Mouse (Mus musculus): ENCODE measurements around the gene Vsir.
A peak's percentile ranks its signal among the peaks of the same experiment; 100 is the strongest.

The Vsir gene

GRCm38 (mm10) chr10:60353241-60354002 lies 6.8 kb downstream of the Vsir start:
- no peak for DNase-seq (ENCODE audit: extremely low spot score)

GRCm38 (mm10) chr10:60354003-60354325 lies 7.3 kb downstream of the Vsir start:
- DNase-seq (ENCODE audit: extremely low spot score), result no peak

- no peak for DNase-seq (ENCODE audit: extremely low spot score)
These were observed 8.4 kb downstream of the Vsir start for GRCm38 (mm10) chr10:60354881-60355677.

GRCm38 (mm10) chr10:60357441-60357840 lies 10.8 kb downstream of the Vsir start:
- DNase-seq (ENCODE audit: extremely low spot score), result no peak

GRCm38 (mm10) chr10:60357901-60358300 lies 11.2 kb downstream of the Vsir start:
- DNase-seq (ENCODE audit: extremely low spot score), result no peak

- no peak for DNase-seq (ENCODE audit: extremely low spot score)
These were observed 12.1 kb downstream of the Vsir start for GRCm38 (mm10) chr10:60358776-60359175.

- DNase-seq (ENCODE audit: extremely low spot score), result no peak
These were observed 15.1 kb downstream of the Vsir start for GRCm38 (mm10) chr10:60361615-60362309.

- no peak for DNase-seq (ENCODE audit: extremely low spot score)
These were observed 15.6 kb downstream of the Vsir start for GRCm38 (mm10) chr10:60362310-60362628.

GRCm38 (mm10) chr10:60363426-60363825 lies 16.8 kb downstream of the Vsir start:
- DNase-seq (ENCODE audit: extremely low spot score), result no peak

GRCm38 (mm10) chr10:60367145-60367544 lies 20.5 kb downstream of the Vsir start:
- no peak for DNase-seq (ENCODE audit: extremely low spot score)

GRCm38 (mm10) chr10:60367904-60368303 lies 21.3 kb downstream of the Vsir start:
- DNase-seq (ENCODE audit: extremely low spot score), result no peak

- no peak for DNase-seq (ENCODE audit: extremely low spot score)
These were observed 22.8 kb downstream of the Vsir start for GRCm38 (mm10) chr10:60369405-60369804.

GRCm38 (mm10) chr10:60370098-60370497 lies 23.4 kb downstream of the Vsir start:
- DNase-seq (ENCODE audit: extremely low spot score), result no peak

- DNase-seq (ENCODE audit: extremely low spot score), result no peak
These were observed 24.0 kb downstream of the Vsir start for GRCm38 (mm10) chr10:60370601-60371061.

- DNase-seq (ENCODE audit: extremely low spot score), result no peak
These were observed 25.1 kb downstream of the Vsir start for GRCm38 (mm10) chr10:60371596-60372386.

- no peak for DNase-seq (ENCODE audit: extremely low spot score)
These were observed 26.9 kb downstream of the Vsir start for GRCm38 (mm10) chr10:60373543-60373936.

- DNase-seq (ENCODE audit: extremely low spot score), result peak; percentile 48
These were observed 27.4 kb downstream of the Vsir start for GRCm38 (mm10) chr10:60373937-60374578.

- no peak for DNase-seq (ENCODE audit: extremely low spot score)
These were observed 30.1 kb downstream of the Vsir start for GRCm38 (mm10) chr10:60376704-60377103.

- no peak for DNase-seq (ENCODE audit: extremely low spot score)
These were observed 32.8 kb downstream of the Vsir start for GRCm38 (mm10) chr10:60379419-60379957.

- DNase-seq (ENCODE audit: extremely low spot score), result no peak
These were observed 33.6 kb downstream of the Vsir start for GRCm38 (mm10) chr10:60380229-60380628.

Data from embryo, embryonic 9.5 days (tissue).